Mouse (Mus musculus) intestine, embryonic 15.5 days (tissue): ENCODE results near the gene Foxi2. TPM values are rescaled to one million over a fixed set of nuclear protein-coding genes. Genes with fewer than 3 reads are reported as not detected.

ENCODE experiments used
- ATAC-seq: fragments of 200-750 bp; cut with Nextera tagmentation; 2 replicates; pipeline ENCODE4 v1.8.0; 2017; ENCODE audit warnings: moderate TSS enrichment, moderate library complexity
- H3K27ac ChIP-seq: fragments of 300-500 bp; sonication (generic); 2 replicates; pipeline ENCODE4 v1.5.1; 2015; ENCODE audit warnings: mild to moderate bottlenecking, inconsistent platforms
- H3K27me3 ChIP-seq: fragments of 300-500 bp; sonication (generic); replicated peaks from 2 replicates; pipeline ENCODE4 v1.6.1; 2015; ENCODE audit warnings: inconsistent platforms
- H3K36me3 ChIP-seq: fragments of 300-500 bp; sonication (generic); 2 replicates; pipeline ENCODE4 v1.6.1; 2015; ENCODE audit warnings: inconsistent platforms
- H3K4me1 ChIP-seq: fragments of 300-500 bp; sonication (generic); replicated peaks from 2 replicates; pipeline ENCODE4 v1.6.1; 2015; ENCODE audit warnings: inconsistent platforms
- H3K4me2 ChIP-seq: fragments of 300-500 bp; sonication (generic); replicated peaks from 2 replicates; pipeline ENCODE4 v1.6.1; 2015; ENCODE audit warnings: mild to moderate bottlenecking, inconsistent platforms
- H3K4me3 ChIP-seq: fragments of 300-500 bp; sonication (generic); replicated peaks from 2 replicates; pipeline ENCODE4 v1.5.1; 2015; ENCODE audit warnings: inconsistent platforms
- H3K9ac ChIP-seq: fragments of 300-500 bp; sonication (generic); 2 replicates; pipeline ENCODE4 v1.6.1; 2015; ENCODE audit warnings: inconsistent platforms
- H3K9me3 ChIP-seq: fragments of 300-500 bp; sonication (generic); 2 replicates; pipeline ENCODE4 v1.6.1; 2016; ENCODE audit warnings: inconsistent platforms
- WGBS: fragments of 180-500 bp; shearing (Covaris S2); methylation state at CpG from one replicate; pipeline ENCODE4 v1.1.7; 2015; 5-methylcytosine and 5-hydroxymethylcytosine counted together
- polyA plus RNA-seq: library from polyadenylated mRNA; unstranded; fragments of >200 nt; fragmentation: Nextera tagmentation; extraction: Ambion mirVana; gene quantifications from 2 replicates; pipeline ENCODE4 v1.2.1, GENCODE M21; 2015

The Foxi2 gene
- polyA plus RNA-seq: not detected in 2 replicates

DNA sequence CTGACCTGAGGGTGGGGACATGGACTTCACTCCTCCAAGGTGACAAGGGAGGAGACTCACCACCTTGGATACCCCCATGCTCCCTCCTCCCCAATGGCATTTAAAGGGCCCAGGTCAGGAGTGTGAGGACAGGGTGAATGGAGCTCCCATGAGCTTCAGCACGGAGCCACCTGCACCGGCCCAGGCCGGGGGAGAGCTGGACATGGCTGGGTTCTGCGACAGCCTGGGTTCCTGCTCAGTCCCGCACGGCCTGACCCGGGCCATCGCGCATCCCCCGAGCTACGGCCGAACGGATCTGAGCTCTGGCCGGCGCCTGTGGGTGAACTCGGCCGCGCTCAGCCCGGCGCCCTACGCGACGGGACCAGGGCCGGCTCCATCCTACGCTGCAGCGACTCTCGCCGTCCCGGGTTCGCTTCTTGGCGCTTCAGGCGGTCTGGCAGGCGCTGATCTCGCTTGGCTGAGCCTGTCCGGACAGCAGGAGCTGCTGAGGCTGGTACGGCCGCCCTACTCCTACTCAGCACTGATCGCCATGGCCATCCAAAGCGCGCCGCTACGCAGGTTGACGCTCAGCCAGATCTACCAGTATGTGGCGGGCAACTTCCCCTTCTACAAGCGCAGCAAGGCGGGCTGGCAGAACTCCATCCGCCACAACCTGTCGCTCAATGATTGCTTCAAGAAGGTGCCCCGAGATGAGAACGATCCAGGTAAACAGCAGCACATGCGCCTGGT is at the start of gene Foxi2:
Gene Foxi2, plus strand, starts transcription at position 72 of the 729 bp plus-strand sequence.
- Histone ChIP-seq H3K36me3 (no peaks in the 10 kb centered on the region), H3K4me1 (no peaks in the 10 kb centered on the region), H3K9ac (no peak within 1 kb of the TSS), H3K9me3 (no peaks in the 10 kb centered on the region), H3K27ac (no peak within 1 kb of the TSS), H3K27me3 (peaks cover 41% of the 10 kb centered on the region), H3K4me2 (peak within 1 kb of the TSS; percentile 47), H3K4me3 (peak within 1 kb of the TSS; percentile 19)
- WGBS: 3% methylated on average over 51 of the region's 51 CpGs
- ATAC-seq: no peak

DNA sequence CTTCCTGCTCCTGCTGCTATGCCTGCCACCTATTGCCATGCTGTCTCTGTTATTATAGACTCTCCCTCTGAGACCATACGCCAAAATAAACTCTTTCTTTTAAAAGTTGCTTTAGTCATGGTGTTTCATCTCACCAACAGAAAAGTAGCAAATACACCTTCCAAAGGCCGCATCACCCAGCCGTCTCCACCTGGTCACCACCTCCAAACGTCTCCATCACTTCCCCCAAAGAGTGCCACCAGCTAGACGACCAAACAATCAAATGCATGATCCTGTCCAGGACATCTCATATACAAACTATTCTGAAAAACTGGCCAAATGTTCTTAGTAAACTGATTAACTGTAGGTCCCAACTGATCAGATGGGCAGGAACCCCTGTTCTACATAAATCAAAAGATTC is 45.5 kb upstream of the Foxi2 start:
- Histone ChIP-seq H3K36me3 (no peaks in the 10 kb centered on the region), H3K4me2 (no peak overlapping the region), H3K9me3 (no peaks in the 10 kb centered on the region), H3K27ac (no peak overlapping the region), H3K4me1 (no peaks in the 10 kb centered on the region), H3K27me3 (no peaks in the 10 kb centered on the region), H3K4me3 (no peak overlapping the region), H3K9ac (no peak overlapping the region)
- ATAC-seq: no peak
- 91% methylated on average over 5 of the region's 5 CpGs for WGBS

- no peak overlapping the region for H3K4me3 ChIP-seq
- no peak for ATAC-seq
- no peaks in the 10 kb centered on the region for H3K36me3 ChIP-seq
- 85% methylated on average over 13 of the region's 13 CpGs for WGBS
- no peaks in the 10 kb centered on the region for H3K9me3 ChIP-seq
- no peak overlapping the region for H3K4me2 ChIP-seq
- H3K27ac ChIP-seq: no peak overlapping the region
- H3K4me1 ChIP-seq: no peaks in the 10 kb centered on the region
- H3K27me3 ChIP-seq: no peaks in the 10 kb centered on the region
- no peak overlapping the region for H3K9ac ChIP-seq
Measured at GRCm38 (mm10) chr7:135376048-135376447, 34.1 kb upstream of the Foxi2 start.

DNA sequence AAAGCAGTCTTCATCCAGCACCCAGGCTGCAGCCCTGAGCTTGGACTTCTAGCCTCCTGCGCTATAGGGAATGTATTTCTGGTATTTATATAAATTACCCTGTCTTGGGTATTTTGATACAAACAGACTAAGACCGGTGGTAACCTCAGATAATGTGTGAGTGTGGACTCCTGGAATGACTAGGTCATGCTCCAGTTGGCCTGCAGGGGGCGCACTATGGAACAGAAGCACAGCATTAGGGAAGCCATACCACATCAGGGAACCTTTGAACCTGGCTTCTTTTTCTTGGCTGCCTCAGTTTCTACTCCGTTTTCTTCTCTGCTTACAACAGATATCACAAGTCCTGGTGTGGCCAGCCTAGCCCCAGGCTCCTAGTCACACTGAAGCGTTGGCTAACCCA is 33.2 kb upstream of the Foxi2 start:
- no peak for ATAC-seq

DNA sequence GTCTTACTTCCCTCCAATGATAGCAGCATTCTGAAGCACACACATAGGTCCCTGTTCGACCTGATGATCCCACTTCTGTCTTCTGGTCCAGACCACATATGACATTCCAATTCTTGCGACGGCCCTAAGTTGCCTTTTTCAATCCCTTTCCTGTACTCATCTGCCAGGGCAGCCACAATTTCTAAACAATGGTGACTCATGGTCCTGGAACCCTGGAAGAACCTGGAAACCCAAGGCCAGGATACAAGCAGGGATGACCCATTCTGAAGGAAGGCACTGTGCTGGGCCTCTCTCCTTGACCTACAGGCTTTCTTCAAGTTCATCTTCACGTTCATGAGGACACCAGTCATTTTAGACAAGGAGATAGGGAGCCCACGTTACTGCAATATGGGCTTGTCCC is 31.8 kb upstream of the Foxi2 start:
- no peak for ATAC-seq

More for the DNA sequence above, 33.2 kb upstream of the Foxi2 start:
- Histone ChIP-seq H3K27ac (no peak overlapping the region), H3K36me3 (no peaks in the 10 kb centered on the region), H3K4me1 (no peaks in the 10 kb centered on the region), H3K4me2 (no peak overlapping the region), H3K4me3 (no peak overlapping the region), H3K27me3 (no peaks in the 10 kb centered on the region), H3K9ac (no peak overlapping the region), H3K9me3 (no peaks in the 10 kb centered on the region)
- 68% methylated on average over 5 of the region's 5 CpGs for WGBS

GRCm38 (mm10) chr7:135389039-135389438 is 21.1 kb upstream of the Foxi2 start:
- no peak overlapping the region for H3K9ac ChIP-seq
- no peak overlapping the region for H3K4me2 ChIP-seq
- no peak for ATAC-seq
- H3K27me3 ChIP-seq: no peaks in the 10 kb centered on the region
- no peaks in the 10 kb centered on the region for H3K36me3 ChIP-seq
- WGBS: 62% methylated on average over 3 of the region's 3 CpGs
- no peaks in the 10 kb centered on the region for H3K9me3 ChIP-seq
- H3K4me1 ChIP-seq: no peaks in the 10 kb centered on the region
- H3K4me3 ChIP-seq: no peak overlapping the region
- H3K27ac ChIP-seq: no peak overlapping the region

More for the DNA sequence above, 31.8 kb upstream of the Foxi2 start:
- H3K4me2 ChIP-seq: no peak overlapping the region
- 83% methylated on average over 5 of the region's 5 CpGs for WGBS
- no peak overlapping the region for H3K4me3 ChIP-seq
- H3K9me3 ChIP-seq: no peaks in the 10 kb centered on the region
- H3K4me1 ChIP-seq: no peaks in the 10 kb centered on the region
- H3K9ac ChIP-seq: no peak overlapping the region
- H3K27me3 ChIP-seq: no peaks in the 10 kb centered on the region
- H3K36me3 ChIP-seq: no peaks in the 10 kb centered on the region
- H3K27ac ChIP-seq: no peak overlapping the region

GRCm38 (mm10) chr7:135392949-135393542 is 17.1 kb upstream of the Foxi2 start:
- no peaks in the 10 kb centered on the region for H3K9me3 ChIP-seq

DNA sequence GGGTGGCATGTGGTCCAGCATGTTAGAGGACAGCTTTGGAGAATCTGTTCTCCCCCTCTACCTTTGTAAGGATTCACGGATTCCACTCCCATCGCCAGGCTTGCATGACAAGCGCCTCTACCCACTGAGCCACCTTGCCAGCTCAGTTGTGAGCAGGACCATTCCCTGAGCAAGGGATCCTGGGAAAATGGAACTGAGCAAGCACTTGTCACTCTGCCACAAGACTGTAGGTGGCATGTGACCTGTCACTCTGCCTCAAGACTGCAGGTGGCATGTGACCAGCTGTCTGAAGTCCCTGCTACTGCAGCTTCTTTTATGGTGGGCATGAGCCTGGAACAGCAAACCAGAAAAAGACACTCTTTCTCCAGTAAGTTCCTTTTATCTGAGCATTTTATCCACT is 15.7 kb upstream of the Foxi2 start:
- no peak overlapping the region for H3K9ac ChIP-seq
- 84% methylated on average over 3 of the region's 3 CpGs for WGBS
- no peak overlapping the region for H3K27ac ChIP-seq
- H3K27me3 ChIP-seq: no peaks in the 10 kb centered on the region
- no peaks in the 10 kb centered on the region for H3K4me1 ChIP-seq
- no peak overlapping the region for H3K4me2 ChIP-seq
- ATAC-seq: no peak
- no peak overlapping the region for H3K4me3 ChIP-seq
- H3K36me3 ChIP-seq: no peaks in the 10 kb centered on the region
- no peaks in the 10 kb centered on the region for H3K9me3 ChIP-seq

More at GRCm38 (mm10) chr7:135392949-135393542, 17.1 kb upstream of the Foxi2 start:
- Histone ChIP-seq H3K4me3 (no peak overlapping the region), H3K9ac (no peak overlapping the region), H3K4me2 (no peak overlapping the region), H3K27me3 (no peaks in the 10 kb centered on the region), H3K36me3 (no peaks in the 10 kb centered on the region), H3K4me1 (no peaks in the 10 kb centered on the region), H3K27ac (no peak overlapping the region)
- WGBS: 11% methylated on average over 5 of the region's 5 CpGs
- no peak for ATAC-seq

DNA sequence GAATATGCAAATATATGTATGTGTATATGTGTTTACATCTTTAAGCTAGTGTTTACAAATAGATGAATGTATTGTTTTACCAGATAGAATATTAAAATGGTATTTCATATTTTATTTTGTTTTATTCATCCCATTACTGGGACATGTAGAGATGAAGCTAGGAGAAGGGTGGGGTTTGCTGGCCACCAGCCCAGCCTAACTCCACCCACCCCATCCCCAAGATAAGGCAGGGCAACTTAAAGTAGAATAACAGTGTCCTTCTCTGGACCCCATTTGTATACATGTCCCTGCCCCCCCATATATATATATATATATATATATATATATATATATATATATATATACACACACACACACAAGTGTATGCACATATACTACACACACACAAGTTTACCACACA is 14.9 kb upstream of the Foxi2 start:
- Histone ChIP-seq H3K4me1 (no peaks in the 10 kb centered on the region), H3K4me3 (no peak overlapping the region), H3K4me2 (no peak overlapping the region), H3K36me3 (no peaks in the 10 kb centered on the region), H3K27me3 (no peaks in the 10 kb centered on the region), H3K9me3 (no peaks in the 10 kb centered on the region), H3K9ac (no peak overlapping the region), H3K27ac (no peak overlapping the region)
- ATAC-seq: no peak

DNA sequence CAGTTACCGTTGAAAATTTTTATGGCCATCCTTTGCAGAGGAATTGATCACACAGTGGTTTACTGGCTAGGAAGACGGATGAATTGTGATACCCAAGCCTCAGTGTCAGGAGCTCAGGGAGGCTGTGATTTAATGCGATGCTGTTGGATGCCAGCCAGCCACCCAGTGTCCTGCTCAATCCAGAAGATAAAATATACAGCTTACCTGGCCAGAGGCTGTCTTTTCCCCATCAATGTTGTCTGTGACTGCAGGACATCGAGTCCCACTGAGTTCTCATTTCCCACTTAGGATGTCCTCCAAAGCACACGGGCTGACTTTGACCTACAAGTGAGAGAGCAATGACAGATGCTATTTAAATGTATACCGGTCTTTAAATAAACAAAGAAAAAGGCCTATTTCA is 13.0 kb upstream of the Foxi2 start:
- Histone ChIP-seq H3K9ac (no peak overlapping the region), H3K4me3 (no peak overlapping the region), H3K36me3 (no peaks in the 10 kb centered on the region), H3K4me1 (no peaks in the 10 kb centered on the region), H3K4me2 (no peak overlapping the region), H3K27me3 (no peaks in the 10 kb centered on the region), H3K9me3 (no peaks in the 10 kb centered on the region), H3K27ac (no peak overlapping the region)
- WGBS: 36% methylated on average over 6 of the region's 6 CpGs
- ATAC-seq: no peak

GRCm38 (mm10) chr7:135397874-135398273 is 12.2 kb upstream of the Foxi2 start:
- Histone ChIP-seq H3K36me3 (no peaks in the 10 kb centered on the region), H3K9me3 (no peaks in the 10 kb centered on the region), H3K4me2 (no peak overlapping the region), H3K9ac (no peak overlapping the region), H3K27me3 (no peaks in the 10 kb centered on the region), H3K27ac (no peak overlapping the region), H3K4me3 (no peak overlapping the region), H3K4me1 (no peaks in the 10 kb centered on the region)
- 30% methylated on average over 5 of the region's 5 CpGs for WGBS
- ATAC-seq: no peak

DNA sequence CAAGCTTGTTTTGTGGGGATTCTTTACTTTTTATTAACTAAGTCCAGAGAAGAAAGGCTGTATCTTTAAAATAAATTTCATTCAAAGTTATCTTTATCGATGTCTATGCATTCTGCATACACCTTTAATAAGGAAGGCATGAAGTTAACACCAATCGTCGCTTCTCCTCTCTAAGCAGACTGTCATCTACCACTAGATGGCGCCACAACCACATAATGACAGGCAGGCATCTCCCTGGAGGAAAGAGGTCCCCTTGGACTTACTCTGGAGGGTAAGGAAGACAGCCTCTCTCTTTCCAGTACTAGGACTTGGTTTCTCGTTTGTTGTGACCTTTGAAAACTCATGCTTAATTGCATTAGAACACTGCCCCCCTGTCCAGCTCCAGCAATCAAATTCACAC is 6.7 kb upstream of the Foxi2 start:
- Histone ChIP-seq H3K4me1 (no peaks in the 10 kb centered on the region), H3K27ac (no peak overlapping the region), H3K4me3 (no peak overlapping the region), H3K27me3 (peaks cover 4% of the 10 kb centered on the region; the same call in 1 of the 2 replicates), H3K9me3 (no peaks in the 10 kb centered on the region), H3K4me2 (no peak overlapping the region), H3K36me3 (no peaks in the 10 kb centered on the region), H3K9ac (no peak overlapping the region)
- peak; percentile 58; the same call in 1 of the 2 replicates for ATAC-seq
- 9% methylated on average over 5 of the region's 5 CpGs for WGBS

DNA sequence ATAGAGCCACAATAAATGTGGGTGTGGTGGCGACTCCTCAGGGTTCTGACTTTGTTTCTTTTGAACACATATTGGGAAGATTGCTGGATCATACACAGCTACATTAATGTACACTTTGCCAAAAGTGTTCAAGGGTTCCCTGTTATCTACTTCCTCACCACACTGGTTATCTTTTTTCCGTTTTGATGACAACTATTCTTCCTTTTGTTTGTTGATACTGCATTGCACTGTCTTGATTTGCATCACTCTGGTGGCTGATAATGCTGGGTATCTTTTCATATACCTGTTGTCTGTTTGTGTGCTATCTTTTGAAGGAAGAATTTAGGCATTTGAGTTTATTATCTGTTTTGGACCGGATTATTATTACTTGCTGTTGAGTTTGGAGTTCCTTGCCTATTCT is 3.3 kb upstream of the Foxi2 start:
- Histone ChIP-seq H3K27ac (no peak overlapping the region), H3K4me2 (no peak overlapping the region), H3K27me3 (peaks cover 28% of the 10 kb centered on the region), H3K9me3 (no peaks in the 10 kb centered on the region), H3K4me3 (no peak overlapping the region), H3K36me3 (no peaks in the 10 kb centered on the region), H3K9ac (no peak overlapping the region), H3K4me1 (no peaks in the 10 kb centered on the region)
- 67% methylated on average over 3 of the region's 3 CpGs for WGBS
- no peak for ATAC-seq
